Mouse (Mus musculus): ENCODE measurements around the gene Zbtb9.

GRCm38 (mm10) chr17:26949051-26949577 lies 23.9 kb upstream of the Zbtb9 start:
- no peak for TF ChIP-seq GATA1 (IDR thresholded peaks at IDR 0.05; ENCODE audit: low read length)
- TF ChIP-seq TAL1 (IDR thresholded peaks at IDR 0.05; ENCODE audit: low read length), result no peak

Measured in erythroblast, embryonic 14.5 days (primary cell).